Mouse (Mus musculus) brain, adult 2 months (tissue): ENCODE measurements around the gene Asgr2.
A peak's percentile ranks its signal among the peaks of the same experiment; 100 is the strongest.
"Not testable (repeated sequence)": the region's sequence is repeated elsewhere in the genome, so short reads cannot be mapped to it uniquely, and the experiment has no call there.

Experiments
- DNase-seq: peaks from one replicate; pipeline ENCODE4 v3.0.0; 2011; ENCODE audit warnings: low read depth, low spot score

Gene Asgr2

GRCm38 (mm10) chr11:70084563-70084962, 7.9 kb upstream of the Asgr2 start:
- peak; percentile 33 for DNase-seq

- DNase-seq = no peak
Measured at GRCm38 (mm10) chr11:70097396-70097795, 5.0 kb downstream of the Asgr2 start.

GRCm38 (mm10) chr11:70099102-70099501, 6.7 kb downstream of the Asgr2 start:
- no peak for DNase-seq

- no peak for DNase-seq
Measured at GRCm38 (mm10) chr11:70099809-70100208, 7.4 kb downstream of the Asgr2 start.

GRCm38 (mm10) chr11:70103701-70104315, 11.4 kb downstream of the Asgr2 start:
- DNase-seq = no peak

- no peak for DNase-seq
Measured at GRCm38 (mm10) chr11:70107085-70107484, 14.6 kb downstream of the Asgr2 start.

GRCm38 (mm10) chr11:70110146-70110545, 17.7 kb downstream of the Asgr2 start:
- DNase-seq = peak; percentile 16

- DNase-seq = peak; percentile 27
Measured at GRCm38 (mm10) chr11:70114562-70114961, 22.1 kb downstream of the Asgr2 start.

- no peak for DNase-seq
Measured at GRCm38 (mm10) chr11:70115901-70116300, 23.5 kb downstream of the Asgr2 start.

- no peak for DNase-seq
Measured at GRCm38 (mm10) chr11:70129926-70130379, 37.5 kb downstream of the Asgr2 start, which contains the start of gene Mgl2. Mgl2 (plus strand) TSS chr11:70130329.

- not testable (repeated sequence) for DNase-seq
Measured at GRCm38 (mm10) chr11:70135001-70135400, 42.6 kb downstream of the Asgr2 start.

GRCm38 (mm10) chr11:70135925-70136324, 43.5 kb downstream of the Asgr2 start:
- DNase-seq = not testable (repeated sequence)

GRCm38 (mm10) chr11:70139171-70139570, 46.7 kb downstream of the Asgr2 start:
- DNase-seq = no peak

GRCm38 (mm10) chr11:70151072-70151471, 58.6 kb downstream of the Asgr2 start:
- DNase-seq = no peak
